Mouse (Mus musculus) hindbrain, embryonic 11.5 days (tissue): ENCODE results near the gene Stxbp1. TPM values are rescaled to one million over a fixed set of nuclear protein-coding genes. Genes with fewer than 3 reads are reported as not detected.
A peak's percentile ranks its signal among the peaks of the same experiment; 100 is the strongest.

Experiments used
- ATAC-seq: fragments of 200-750 bp; cut with Nextera tagmentation; 2 replicates; pipeline ENCODE4 v1.8.0; 2017; ENCODE audit warnings: mild to moderate bottlenecking, moderate TSS enrichment, moderate library complexity; ENCODE audit not compliant: low FRiP score
- DNase-seq: peaks from one replicate; pipeline ENCODE4 v3.0.0-alpha.2; 2015; ENCODE audit warnings: low spot score
- H3K27ac ChIP-seq: fragments of 300-500 bp; sonication (generic); 2 replicates; pipeline ENCODE4 v1.5.1; 2014; ENCODE audit warnings: mild to moderate bottlenecking, low read depth, low read length
- H3K27me3 ChIP-seq: fragments of 300-500 bp; sonication (generic); 2 replicates; pipeline ENCODE4 v1.6.1; 2014; ENCODE audit warnings: mild to moderate bottlenecking, low read length, moderate library complexity, mixed read lengths; ENCODE audit not compliant: control insufficient read depth, insufficient read depth
- H3K36me3 ChIP-seq: fragments of 300-500 bp; sonication (generic); 2 replicates; pipeline ENCODE4 v1.6.1; 2014; ENCODE audit warnings: mild to moderate bottlenecking, low read length, moderate library complexity, mixed read lengths; ENCODE audit not compliant: control insufficient read depth, insufficient read depth
- H3K4me1 ChIP-seq: fragments of 300-500 bp; sonication (generic); replicated peaks from 2 replicates; pipeline ENCODE4 v1.6.1; 2014; ENCODE audit warnings: low read length, mixed read lengths; ENCODE audit not compliant: control insufficient read depth, insufficient read depth
- H3K4me2 ChIP-seq: fragments of 300-500 bp; sonication (generic); replicated peaks from 2 replicates; pipeline ENCODE4 v1.6.1; 2014; ENCODE audit warnings: mild to moderate bottlenecking, low read depth, low read length
- H3K4me3 ChIP-seq: fragments of 300-500 bp; sonication (generic); 2 replicates; pipeline ENCODE4 v1.5.1; 2014; ENCODE audit warnings: low read depth, low read length
- H3K9ac ChIP-seq: fragments of 300-500 bp; sonication (generic); 2 replicates; pipeline ENCODE4 v1.6.1; 2014; ENCODE audit warnings: low read depth, low read length
- H3K9me3 ChIP-seq: fragments of 300-500 bp; sonication (generic); 2 replicates; pipeline ENCODE4 v1.6.1; 2016; ENCODE audit warnings: low read length; ENCODE audit not compliant: control insufficient read depth
- WGBS: fragments of 180-500 bp; shearing (Covaris S2); extraction: QIAGEN DNeasy Blood & Tissue Kit; methylation state at CpG from one replicate; pipeline ENCODE4 v1.1.7; 2014; 5-methylcytosine and 5-hydroxymethylcytosine counted together
- polyA plus RNA-seq: library from polyadenylated mRNA; unstranded; fragments of >200 nt; fragmentation: Nextera tagmentation; extraction: Ambion mirVana; gene quantifications from 2 replicates; pipeline ENCODE4 v1.2.1, GENCODE M21; 2014

Gene Stxbp1
- polyA plus RNA-seq, 1 experiment from 2014 or later: 64.7 TPM

GRCm38 (mm10) chr2:32838147-32838884, 8.7 kb downstream of the Stxbp1 start:
- Histone ChIP-seq H3K4me1 (peaks cover 2% of the 10 kb centered on the region; the same call in 1 of the 2 replicates), H3K9me3 (no peaks in the 10 kb centered on the region), H3K36me3 (no peaks in the 10 kb centered on the region), H3K27me3 (no peaks in the 10 kb centered on the region), H3K4me3 (no peak overlapping the region), H3K4me2 (no peak overlapping the region), H3K9ac (no peak overlapping the region), H3K27ac (no peak overlapping the region)
- 67% methylated on average over 9 of the region's 9 CpGs for WGBS
- ATAC-seq: no peak
- no peak for DNase-seq

GRCm38 (mm10) chr2:32835588-32835987, 11.5 kb downstream of the Stxbp1 start:
- H3K9me3 ChIP-seq: no peaks in the 10 kb centered on the region
- DNase-seq: no peak
- H3K9ac ChIP-seq: no peak overlapping the region
- H3K4me2 ChIP-seq: no peak overlapping the region
- no peak overlapping the region for H3K27ac ChIP-seq
- no peak for ATAC-seq
- no peaks in the 10 kb centered on the region for H3K36me3 ChIP-seq
- no peaks in the 10 kb centered on the region for H3K27me3 ChIP-seq
- peaks cover 2% of the 10 kb centered on the region; the same call in 1 of the 2 replicates for H3K4me1 ChIP-seq
- H3K4me3 ChIP-seq: no peak overlapping the region

GRCm38 (mm10) chr2:32834496-32834895, 12.5 kb downstream of the Stxbp1 start:
- DNase-seq (no peak), ATAC-seq (no peak)
- Histone ChIP-seq H3K36me3 (no peaks in the 10 kb centered on the region), H3K4me2 (no peak overlapping the region), H3K4me1 (peaks cover 2% of the 10 kb centered on the region; the same call in 1 of the 2 replicates), H3K4me3 (no peak overlapping the region), H3K9me3 (no peaks in the 10 kb centered on the region), H3K9ac (0 out of 2 replicates have a peak overlapping the region, but pooled peaks have one; percentile 4), H3K27me3 (no peaks in the 10 kb centered on the region), H3K27ac (0 out of 2 replicates have a peak overlapping the region, but pooled peaks have one; percentile 30)
- WGBS: 73% methylated on average over 7 of the region's 7 CpGs

- no peak for DNase-seq
- H3K4me1 ChIP-seq: no peaks in the 10 kb centered on the region; the same call in 1 of the 2 replicates
- no peak overlapping the region for H3K4me3 ChIP-seq
- no peak overlapping the region for H3K27ac ChIP-seq
- H3K36me3 ChIP-seq: no peaks in the 10 kb centered on the region
- no peaks in the 10 kb centered on the region for H3K9me3 ChIP-seq
- 80% methylated on average over 11 of the region's 11 CpGs for WGBS
- no peaks in the 10 kb centered on the region for H3K27me3 ChIP-seq
- H3K9ac ChIP-seq: no peak overlapping the region
- ATAC-seq: no peak
- no peak overlapping the region for H3K4me2 ChIP-seq
These were observed 17.9 kb downstream of the Stxbp1 start for GRCm38 (mm10) chr2:32828979-32829676.

GRCm38 (mm10) chr2:32825796-32826195, 21.2 kb downstream of the Stxbp1 start:
- WGBS: 85% methylated on average over 6 of the region's 6 CpGs
- no peak for DNase-seq
- Histone ChIP-seq H3K4me1 (peaks cover 5% of the 10 kb centered on the region), H3K4me3 (no peak overlapping the region), H3K9ac (no peak overlapping the region), H3K27ac (no peak overlapping the region), H3K36me3 (no peaks in the 10 kb centered on the region), H3K9me3 (no peaks in the 10 kb centered on the region), H3K4me2 (no peak overlapping the region), H3K27me3 (no peaks in the 10 kb centered on the region)
- no peak for ATAC-seq

- peak overlapping the region; percentile 75 for H3K27ac ChIP-seq
- no peak for ATAC-seq
- no peak overlapping the region for H3K4me2 ChIP-seq
- no peak overlapping the region for H3K9ac ChIP-seq
- peaks cover 5% of the 10 kb centered on the region for H3K4me1 ChIP-seq
- DNase-seq: no peak
- H3K27me3 ChIP-seq: no peaks in the 10 kb centered on the region
- H3K9me3 ChIP-seq: no peaks in the 10 kb centered on the region
- no peak overlapping the region for H3K4me3 ChIP-seq
- no peaks in the 10 kb centered on the region for H3K36me3 ChIP-seq
- WGBS: 100% methylated on average over 1 of the region's 1 CpGs
These were observed 22.3 kb downstream of the Stxbp1 start for GRCm38 (mm10) chr2:32824778-32825177.

- Histone ChIP-seq H3K36me3 (no peaks in the 10 kb centered on the region), H3K4me3 (no peak overlapping the region), H3K27ac (peak overlapping the region; percentile 75), H3K4me1 (peaks cover 5% of the 10 kb centered on the region), H3K9ac (no peak overlapping the region), H3K4me2 (no peak overlapping the region), H3K9me3 (no peaks in the 10 kb centered on the region), H3K27me3 (no peaks in the 10 kb centered on the region)
- WGBS: 35% methylated on average over 8 of the region's 8 CpGs
- ATAC-seq (0 out of 2 replicates have a peak, but pooled peaks have one; percentile 54), DNase-seq (peak; percentile 51)
These were observed 22.9 kb downstream of the Stxbp1 start for GRCm38 (mm10) chr2:32824181-32824580.

- Histone ChIP-seq H3K4me3 (no peak overlapping the region), H3K9ac (no peak overlapping the region; the same call in 1 of the 2 replicates), H3K9me3 (no peaks in the 10 kb centered on the region), H3K36me3 (no peaks in the 10 kb centered on the region), H3K27ac (peak overlapping the region; percentile 75), H3K4me2 (no peak overlapping the region), H3K27me3 (no peaks in the 10 kb centered on the region), H3K4me1 (peaks cover 5% of the 10 kb centered on the region)
- DNase-seq: no peak
- ATAC-seq: no peak
- WGBS: 61% methylated on average over 8 of the region's 8 CpGs
These were observed 23.4 kb downstream of the Stxbp1 start for GRCm38 (mm10) chr2:32823579-32824154.
